Mouse (Mus musculus) cerebellum, adult 2 months (tissue): ENCODE data around the gene Alk. TPM values are rescaled to one million over a fixed set of nuclear protein-coding genes. Genes with fewer than 3 reads are reported as not detected.

Experiments
- DNase-seq, 2 experiments: peaks; one replicate each; pipeline ENCODE4 v3.0.0; 2021
- H3K27ac ChIP-seq: fragments of 200-500 bp; 2 replicates; pipeline ENCODE4 v1.5.1; 2012; ENCODE audit warnings: low read length, control low read depth, inconsistent platforms; ENCODE audit not compliant: insufficient read depth
- H3K27me3 ChIP-seq: fragments of 200-500 bp; 2 replicates; pipeline ENCODE4 v1.6.1; 2012; ENCODE audit warnings: inconsistent platforms, mild to moderate bottlenecking, low read length, moderate library complexity; ENCODE audit not compliant: control insufficient read depth, insufficient read depth
- H3K4me1 ChIP-seq: fragments of 200-500 bp; 2 replicates; pipeline ENCODE4 v1.6.1; 2011; ENCODE audit warnings: low read length; ENCODE audit not compliant: control insufficient read depth, insufficient read depth
- H3K4me3 ChIP-seq: fragments of 200-500 bp; replicated peaks from 2 replicates; pipeline ENCODE3; 2011; ENCODE audit warnings: mild to moderate bottlenecking, low read depth, low read length, control low read depth; ENCODE audit not compliant: insufficient read depth
- CTCF ChIP-seq: fragments of 200-500 bp; IDR thresholded peaks from 2 replicates; pipeline ENCODE4 v1.5.1; 2011; ENCODE audit warnings: low read depth, mild to moderate bottlenecking, control low read depth, low read length, moderate library complexity, borderline replicate concordance; ENCODE audit not compliant: insufficient read depth
- POLR2A ChIP-seq: fragments of 200-500 bp; IDR thresholded peaks from 2 replicates; pipeline ENCODE4 v1.6.1; 2011; ENCODE audit warnings: low read length, control low read depth, borderline replicate concordance; ENCODE audit not compliant: insufficient read depth
- WGBS: fragments of 180-500 bp; shearing (Covaris S2); methylation state at CpG from one replicate; pipeline ENCODE4 v1.1.7; 2018; 5-methylcytosine and 5-hydroxymethylcytosine counted together
- polyA plus RNA-seq: library from polyadenylated mRNA; depleted of rRNA; stranded (reverse); fragments of >200 nt; gene quantifications from 2 replicates; pipeline ENCODE4 v1.2.3, GENCODE M21; 2012

Gene Alk
- polyA plus RNA-seq, 1 experiment, result 1.6 TPM

GRCm38 (mm10) chr17:71988736-71989569, 615.5 kb downstream of the Alk start:
- 71% methylated on average over 9 of the region's 9 CpGs for WGBS
- no peak for DNase-seq
- H3K4me3 ChIP-seq, result no peak overlapping the region
- H3K27me3 ChIP-seq, result peaks cover 2% of the 10 kb centered on the region; the same call in 1 of the 2 replicates
- TF ChIP-seq POLR2A (no peak), CTCF (no peak)
- H3K4me1 ChIP-seq, result no peaks in the 10 kb centered on the region; the same call in 1 of the 2 replicates
- H3K27ac ChIP-seq, result no peak overlapping the region

- H3K27me3 ChIP-seq, result peaks cover 2% of the 10 kb centered on the region; the same call in 1 of the 2 replicates
- no peak overlapping the region for H3K27ac ChIP-seq
- no peaks in the 10 kb centered on the region for H3K4me1 ChIP-seq
- 87% methylated on average over 8 of the region's 8 CpGs for WGBS
- no peak for DNase-seq
- TF ChIP-seq POLR2A (no peak), CTCF (no peak)
- H3K4me3 ChIP-seq, result no peak overlapping the region
Measured at GRCm38 (mm10) chr17:71986998-71987397, 617.4 kb downstream of the Alk start.

- no peak for TF ChIP-seq CTCF
- TF ChIP-seq POLR2A, result no peak
- no peak for DNase-seq
- Histone ChIP-seq H3K27me3 (peaks cover 2% of the 10 kb centered on the region; the same call in 1 of the 2 replicates), H3K27ac (no peak overlapping the region), H3K4me3 (no peak overlapping the region), H3K4me1 (no peaks in the 10 kb centered on the region)
- WGBS, result 45% methylated on average over 9 of the region's 9 CpGs
Measured at GRCm38 (mm10) chr17:71986456-71986855, 618.0 kb downstream of the Alk start.

- no peak for DNase-seq
- no peak overlapping the region for H3K27ac ChIP-seq
- peaks cover 2% of the 10 kb centered on the region; the same call in 1 of the 2 replicates for H3K27me3 ChIP-seq
- WGBS, result 70% methylated on average over 4 of the region's 4 CpGs
- no peak for TF ChIP-seq CTCF
- TF ChIP-seq POLR2A, result no peak
- no peak overlapping the region for H3K4me3 ChIP-seq
- H3K4me1 ChIP-seq, result no peaks in the 10 kb centered on the region
Measured at GRCm38 (mm10) chr17:71981177-71981576, 623.2 kb downstream of the Alk start.

GRCm38 (mm10) chr17:71980518-71981145, 623.8 kb downstream of the Alk start:
- 77% methylated on average over 3 of the region's 3 CpGs for WGBS
- Histone ChIP-seq H3K27me3 (no peaks in the 10 kb centered on the region; the same call in 1 of the 2 replicates), H3K4me1 (no peaks in the 10 kb centered on the region), H3K4me3 (no peak overlapping the region), H3K27ac (no peak overlapping the region)
- DNase-seq, result no peak
- TF ChIP-seq CTCF (no peak), POLR2A (no peak)

GRCm38 (mm10) chr17:71979137-71979536, 625.3 kb downstream of the Alk start:
- H3K4me3 ChIP-seq, result no peak overlapping the region
- 95% methylated on average over 8 of the region's 8 CpGs for WGBS
- no peak overlapping the region for H3K27ac ChIP-seq
- no peak for DNase-seq
- TF ChIP-seq POLR2A (no peak), CTCF (no peak)
- H3K4me1 ChIP-seq, result no peaks in the 10 kb centered on the region
- no peaks in the 10 kb centered on the region; the same call in 1 of the 2 replicates for H3K27me3 ChIP-seq

GRCm38 (mm10) chr17:71976661-71977060, 627.8 kb downstream of the Alk start:
- no peak overlapping the region for H3K27ac ChIP-seq
- TF ChIP-seq CTCF (no peak), POLR2A (no peak)
- no peak for DNase-seq
- 83% methylated on average over 4 of the region's 4 CpGs for WGBS
- H3K4me1 ChIP-seq, result no peaks in the 10 kb centered on the region
- no peaks in the 10 kb centered on the region; the same call in 1 of the 2 replicates for H3K27me3 ChIP-seq
- no peak overlapping the region for H3K4me3 ChIP-seq

- Histone ChIP-seq H3K27ac (no peak overlapping the region), H3K27me3 (no peaks in the 10 kb centered on the region; the same call in 1 of the 2 replicates), H3K4me3 (no peak overlapping the region), H3K4me1 (no peaks in the 10 kb centered on the region)
- no peak for DNase-seq
- TF ChIP-seq CTCF, result no peak
- no peak for TF ChIP-seq POLR2A
- 84% methylated on average over 7 of the region's 7 CpGs for WGBS
Measured at GRCm38 (mm10) chr17:71973704-71974103, 630.7 kb downstream of the Alk start.
